Mouse (Mus musculus): ENCODE measurements around the gene Zfp758.
"Not testable (repeated sequence)": the region's sequence is repeated elsewhere in the genome, so short reads cannot be mapped to it uniquely, and the experiment has no call there.

DNA sequence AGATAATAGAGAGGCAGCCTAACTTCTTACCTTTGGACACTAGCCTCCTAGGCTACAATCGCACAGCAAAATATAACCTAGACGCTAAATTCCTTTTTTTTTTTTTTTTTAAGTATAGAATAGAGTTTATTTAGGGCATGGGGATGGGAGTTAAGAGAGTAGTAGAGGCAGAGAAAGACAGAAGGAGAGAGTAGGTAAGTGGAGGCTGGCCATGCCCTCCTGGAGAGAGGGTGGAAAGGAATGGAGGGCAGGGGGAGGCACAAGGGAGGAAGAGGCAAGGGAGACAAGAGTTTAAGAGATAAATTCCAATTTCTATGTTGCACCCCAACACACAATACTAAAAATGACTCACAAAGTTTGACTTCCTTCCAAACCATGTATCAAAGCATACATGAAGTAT, 46.0 kb upstream of the Zfp758 start:
- TF ChIP-seq POLR2A (IDR thresholded peaks at IDR 0.05; ENCODE audit: low read depth, low read length); CTCF (IDR thresholded peaks at IDR 0.05; ENCODE audit: extremely low read depth, insufficient read length, insufficient replicate concordance, low read depth, low read length): not testable (repeated sequence)
